Mouse (Mus musculus) heart, postnatal 0 days (tissue): ENCODE measurements around the gene Gm16434.
"Not testable (repeated sequence)": the region's sequence is repeated elsewhere in the genome, so short reads cannot be mapped to it uniquely, and the experiment has no call there.

Experiments
- CTCF ChIP-seq: IDR thresholded peaks from 2 replicates; pipeline ENCODE4 v1.5.1; 2016; ENCODE audit warnings: antibody characterized with exemption, control low read depth, low read depth
- EP300 ChIP-seq: IDR thresholded peaks from 2 replicates; pipeline ENCODE4 v1.6.1; 2016; ENCODE audit warnings: antibody characterized with exemption, low read depth

GRCm38 (mm10) chr14:7174483-7174971 is 19.8 kb downstream of the Gm16434 start, which contains the start of gene Gm3512:
- TF ChIP-seq CTCF, EP300: not testable (repeated sequence)
